Mouse (Mus musculus) stomach, postnatal 0 days (tissue): ENCODE results near the gene Clasp1.
A peak's percentile ranks its signal among the peaks of the same experiment; 100 is the strongest.

Source experiments
- CTCF ChIP-seq: IDR thresholded peaks from 2 replicates; pipeline ENCODE4 v1.5.1; 2016; ENCODE audit warnings: antibody characterized with exemption, low read depth, mild to moderate bottlenecking, moderate library complexity
- EP300 ChIP-seq: optimal IDR thresholded peaks from 2 replicates; pipeline ENCODE3; 2016; ENCODE audit warnings: antibody characterized with exemption

DNA sequence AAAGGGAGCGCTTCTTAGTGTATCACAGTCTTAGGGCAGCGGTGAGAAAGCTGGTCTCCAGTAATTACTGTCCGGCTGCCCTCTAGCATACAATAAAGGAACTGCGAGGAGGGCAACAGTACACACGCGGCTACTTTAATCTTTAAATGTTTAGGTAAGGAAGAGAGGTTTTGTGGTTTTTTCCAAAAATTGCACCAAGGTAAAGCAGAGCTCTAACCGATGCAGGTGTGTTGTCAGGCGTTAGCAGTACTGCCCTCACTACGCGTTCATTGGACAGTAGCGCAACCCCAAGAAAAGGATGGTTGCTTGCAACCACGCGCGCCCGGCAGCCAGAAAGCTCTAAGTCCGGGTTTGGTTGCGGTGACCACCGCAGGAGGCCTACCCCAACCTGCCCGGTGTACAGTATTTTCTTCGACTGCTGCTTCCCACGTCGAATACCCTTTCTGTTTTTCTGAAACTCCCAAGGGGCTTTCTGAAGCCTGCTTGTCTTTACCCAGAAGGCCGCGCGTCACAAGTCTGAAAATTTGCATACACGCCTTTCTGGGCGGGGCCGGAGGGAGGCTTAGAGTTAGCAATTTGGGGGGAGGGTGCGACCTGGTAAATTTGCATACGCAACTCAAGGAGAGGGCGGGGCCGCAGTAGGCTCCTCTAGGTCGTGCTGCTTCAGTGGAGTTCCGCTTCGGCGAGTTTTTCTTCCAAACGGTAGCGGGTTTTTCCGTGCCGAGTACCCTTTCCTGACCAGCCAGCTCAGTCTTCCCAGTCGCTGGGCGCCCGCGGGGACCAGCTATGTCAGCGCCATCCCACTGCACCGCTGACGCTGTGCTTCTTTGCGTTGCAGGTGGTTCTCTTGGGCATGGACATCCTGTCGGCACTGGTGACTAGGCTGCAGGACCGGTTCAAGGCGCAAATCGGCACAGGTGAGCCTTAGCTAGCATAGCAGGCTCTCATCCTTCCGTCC lies 70.4 kb downstream of the Clasp1 start:
- TF ChIP-seq CTCF (peak; percentile 74), EP300 (peak; percentile 94)
